Mouse (Mus musculus) CH12F3 (cell line): Measurements from ENCODE around the gene Tomm20.

Experiments used
- in situ Hi-C: fragments of 300-500 bp; cut with MboI; formaldehyde crosslinking; loops from 2 replicates; pipeline ENCODE4 v1.14.3; 2020; ENCODE audit warnings: low sequenced_read_pairs

Tomm20 gene

GRCm38 (mm10) chr8:126962871-126963270 is 17.2 kb upstream of the Tomm20 start:
- in situ Hi-C loops, result no loop called here

- in situ Hi-C loops, result no loop called here
Measured at GRCm38 (mm10) chr8:126961516-126961915, 15.9 kb upstream of the Tomm20 start.

- in situ Hi-C loops, result no loop called here
Measured at GRCm38 (mm10) chr8:126951900-126952636, 6.4 kb upstream of the Tomm20 start.

GRCm38 (mm10) chr8:126949527-126949926 is 3.9 kb upstream of the Tomm20 start:
- in situ Hi-C loops, result no loop called here

- in situ Hi-C loops, result no loop called here
Measured at GRCm38 (mm10) chr8:126946444-126946843, 800 bp upstream of the Tomm20 start.

GRCm38 (mm10) chr8:126944781-126945691 is 608 bp downstream of the Tomm20 start:
- in situ Hi-C loops, result no loop called here

GRCm38 (mm10) chr8:126943565-126943964 is 2.1 kb downstream of the Tomm20 start:
- in situ Hi-C loops, result no loop called here

- in situ Hi-C loops, result no loop called here
Measured at GRCm38 (mm10) chr8:126937337-126937736, 8.3 kb downstream of the Tomm20 start.

- in situ Hi-C loops, result no loop called here
Measured at GRCm38 (mm10) chr8:126935932-126936331, 9.7 kb downstream of the Tomm20 start.

GRCm38 (mm10) chr8:126935387-126935786 is 10.3 kb downstream of the Tomm20 start:
- in situ Hi-C loops, result no loop called here

- in situ Hi-C loops, result no loop called here
Measured at GRCm38 (mm10) chr8:126932656-126933055, 13.0 kb downstream of the Tomm20 start.

GRCm38 (mm10) chr8:126932249-126932648 is 13.4 kb downstream of the Tomm20 start:
- in situ Hi-C loops, result no loop called here

- in situ Hi-C loops, result no loop called here
Measured at GRCm38 (mm10) chr8:126931720-126932119, 13.9 kb downstream of the Tomm20 start.

- in situ Hi-C loops, result loop anchor here (10.0 kb wide), 1 partner anchor 345 kb away; no protein-coding TSS in a partner anchor
Measured at GRCm38 (mm10) chr8:126929607-126930161, 16.0 kb downstream of the Tomm20 start.

- in situ Hi-C loops, result loop anchor here (10.0 kb wide), 1 partner anchor 344 kb away; no protein-coding TSS in a partner anchor
Measured at GRCm38 (mm10) chr8:126928755-126929505, 16.7 kb downstream of the Tomm20 start.

GRCm38 (mm10) chr8:126928028-126928427 is 17.6 kb downstream of the Tomm20 start:
- in situ Hi-C loops, result loop anchor here (10.0 kb wide), 1 partner anchor 343 kb away; no protein-coding TSS in a partner anchor

GRCm38 (mm10) chr8:126927058-126927457 is 18.6 kb downstream of the Tomm20 start:
- in situ Hi-C loops, result loop anchor here (10.0 kb wide), 1 partner anchor 342 kb away; no protein-coding TSS in a partner anchor

- in situ Hi-C loops, result loop anchor here (5.0 to 10.0 kb wide), 2 partner anchors 338 to 426 kb away; no protein-coding TSS in a partner anchor
Measured at GRCm38 (mm10) chr8:126922981-126923380, 22.7 kb downstream of the Tomm20 start.

- in situ Hi-C loops, result loop anchor here (5.0 to 10.0 kb wide), 2 partner anchors 337 to 424 kb away; no protein-coding TSS in a partner anchor
Measured at GRCm38 (mm10) chr8:126921432-126921831, 24.2 kb downstream of the Tomm20 start.

- in situ Hi-C loops, result loop anchor here (5.0 to 10.0 kb wide), 2 partner anchors 336 to 424 kb away; no protein-coding TSS in a partner anchor
Measured at GRCm38 (mm10) chr8:126920845-126921244, 24.8 kb downstream of the Tomm20 start.
